Mouse (Mus musculus) sigmoid colon, adult 10 weeks (tissue): ENCODE data around the gene Pikfyve. TPM values are rescaled to one million over a fixed set of nuclear protein-coding genes. Genes with fewer than 3 reads are reported as not detected.

ENCODE experiments used
- polyA plus RNA-seq: library from polyadenylated mRNA; stranded (reverse); fragments of 350-450 nt; fragmentation: Illumina TruSeq; extraction: RNeasy Lipid Tissue Mini Kit (QIAGEN cat#74804); gene quantifications from one replicate; pipeline ENCODE4 v1.2.3, GENCODE M21; 2014; ENCODE audit warnings: low read depth, low replicate concordance

Pikfyve gene
- 21.1 TPM for polyA plus RNA-seq

DNA sequence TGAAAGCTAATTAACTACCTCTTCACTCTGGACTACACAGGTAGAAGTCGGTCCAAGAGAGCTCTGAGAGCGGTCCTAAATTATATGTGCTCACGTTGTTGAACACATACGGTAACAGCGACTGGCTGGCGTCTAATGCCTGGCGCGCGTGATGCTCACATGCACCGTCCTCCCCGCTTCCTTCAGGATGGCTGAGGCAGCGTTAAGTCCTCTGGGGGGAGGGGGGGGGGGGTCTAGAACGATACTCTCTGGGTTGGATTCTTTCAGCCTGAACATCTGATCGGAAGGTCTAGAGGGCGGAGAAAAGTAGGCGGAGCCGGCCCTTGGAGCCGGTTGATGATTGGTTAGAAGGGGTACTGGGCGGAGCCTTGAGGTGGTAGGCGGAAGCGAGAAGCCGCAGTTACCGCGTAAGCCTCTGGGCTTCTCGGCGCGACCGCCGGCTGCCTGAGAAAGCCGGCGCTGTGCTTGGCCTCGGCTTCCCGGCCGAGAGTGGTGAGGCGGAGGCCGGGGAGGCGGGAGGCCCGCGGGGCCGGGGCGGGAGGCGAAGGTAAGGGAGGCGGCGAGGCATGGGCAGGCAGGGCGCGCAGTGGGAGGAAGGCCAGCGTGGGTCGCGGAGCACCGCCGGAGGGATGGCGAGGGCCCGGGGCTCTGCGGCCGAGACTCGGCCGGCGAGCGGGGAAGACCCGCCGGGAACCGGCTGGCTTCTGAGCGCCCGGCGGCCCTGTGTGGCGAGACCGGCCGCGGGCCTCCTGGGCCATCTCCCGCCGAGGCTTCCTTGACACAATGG lies at the start of gene Pikfyve, which contains the start of gene Idh1:
Gene Pikfyve, plus strand, starts transcription at position 397 of the 787 bp plus-strand sequence.
Gene Idh1, minus strand, starts transcription at position 214 of the 787 bp plus-strand sequence.

DNA sequence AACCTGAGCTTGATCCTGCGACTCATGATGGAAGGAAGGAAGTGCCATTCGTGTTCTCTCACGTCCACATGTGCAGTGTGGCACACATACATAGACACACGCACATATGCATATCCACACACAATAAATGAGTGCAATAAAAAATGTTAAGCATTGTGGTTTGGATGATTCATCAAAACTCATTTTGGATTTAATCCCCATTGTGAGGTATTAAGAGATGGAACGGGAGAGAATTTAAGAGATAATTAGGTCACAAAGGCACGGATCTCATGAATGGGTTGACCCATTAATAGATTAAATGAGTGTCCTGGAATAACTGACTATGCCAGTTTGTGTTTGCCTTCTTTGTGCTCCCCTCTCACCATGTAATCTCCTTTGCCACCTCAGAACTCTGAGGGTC lies 95.3 kb downstream of the Pikfyve start, which contains the start of gene Pth2r:
Gene Pth2r, plus strand, starts transcription at position 301 of the 400 bp plus-strand sequence.

Other genes with a start within 250 kb of the Pikfyve start
- gene Plekhm3, start 229.9 kb upstream of the Pikfyve start, polyA plus RNA-seq, result 3.2 TPM
- gene Akr1cl, start 153.9 kb upstream of the Pikfyve start, polyA plus RNA-seq, result not detected
- not detected for gene Cryge, start 135.5 kb upstream of the Pikfyve start, polyA plus RNA-seq
- gene Crygd, start 123.2 kb upstream of the Pikfyve start, polyA plus RNA-seq, result not detected
- gene Crygc, start 113.0 kb upstream of the Pikfyve start, polyA plus RNA-seq, result not detected
- not detected for gene Crygb, start 104.4 kb upstream of the Pikfyve start, polyA plus RNA-seq
- not detected for gene Cryga, start 83.3 kb upstream of the Pikfyve start, polyA plus RNA-seq
- gene Gm28845, start 67.1 kb upstream of the Pikfyve start, polyA plus RNA-seq, result not detected
- 0.91 TPM for gene D630023F18Rik, start 63.5 kb upstream of the Pikfyve start, polyA plus RNA-seq
- gene Idh1, start 183 bp upstream of the Pikfyve start, polyA plus RNA-seq, result 330 TPM
- gene Pth2r, start 95.4 kb downstream of the Pikfyve start, polyA plus RNA-seq, result not detected